Mouse (Mus musculus): Measurements from ENCODE around the gene Hadha.

Gene Hadha

GRCm38 (mm10) chr5:30098260-30098659 is 56.7 kb downstream of the Hadha start:
- in situ Hi-C loops (cut with MboI; ENCODE audit: low pct_unique_long_range_greater_than_20kb in 1 of 2, low sequenced_read_pairs in 2 of 2, unreplicated experiment in 1 of 2), result no loop called here

GRCm38 (mm10) chr5:30095731-30096130 is 59.2 kb downstream of the Hadha start:
- in situ Hi-C loops (cut with MboI; ENCODE audit: low pct_unique_long_range_greater_than_20kb in 1 of 2, low sequenced_read_pairs in 2 of 2, unreplicated experiment in 1 of 2), result no loop called here

- in situ Hi-C loops (cut with MboI; ENCODE audit: low pct_unique_long_range_greater_than_20kb in 1 of 2, low sequenced_read_pairs in 2 of 2, unreplicated experiment in 1 of 2), result no loop called here
These were observed 60.6 kb downstream of the Hadha start for GRCm38 (mm10) chr5:30094399-30094798.

- in situ Hi-C loops (cut with MboI; ENCODE audit: low pct_unique_long_range_greater_than_20kb in 1 of 2, low sequenced_read_pairs in 2 of 2, unreplicated experiment in 1 of 2), result no loop called here
These were observed 62.3 kb downstream of the Hadha start for GRCm38 (mm10) chr5:30092701-30093100.

GRCm38 (mm10) chr5:30072825-30073821 is 81.8 kb downstream of the Hadha start, which contains the start of gene Tyms:
Gene Tyms, minus strand, starts transcription at chr5:30073617.
- in situ Hi-C loops (cut with MboI; ENCODE audit: low pct_unique_long_range_greater_than_20kb in 1 of 2, low sequenced_read_pairs in 2 of 2, unreplicated experiment in 1 of 2), result no loop called here

GRCm38 (mm10) chr5:30072377-30072776 is 82.6 kb downstream of the Hadha start:
- in situ Hi-C loops (cut with MboI; ENCODE audit: low pct_unique_long_range_greater_than_20kb in 1 of 2, low sequenced_read_pairs in 2 of 2, unreplicated experiment in 1 of 2), result no loop called here

- in situ Hi-C loops (cut with MboI; ENCODE audit: low pct_unique_long_range_greater_than_20kb in 1 of 2, low sequenced_read_pairs in 2 of 2, unreplicated experiment in 1 of 2), result no loop called here
These were observed 83.3 kb downstream of the Hadha start for GRCm38 (mm10) chr5:30071677-30072076.

Measured in mouse embryonic stem cell (cell line).